Mouse (Mus musculus) liver, adult 2 months (tissue): ENCODE results near the gene Cdk9. TPM values are rescaled to one million over a fixed set of nuclear protein-coding genes. Genes with fewer than 3 reads are reported as not detected.

ENCODE experiments used
- DNase-seq: peaks from one replicate; pipeline ENCODE4 v3.0.0-alpha.2; 2011; ENCODE audit warnings: low read depth, low spot score; ENCODE audit errors: extremely low read depth
- H3K27ac ChIP-seq: fragments of 200-500 bp; replicated peaks from 2 replicates; pipeline ENCODE4 v1.5.1; 2012; ENCODE audit warnings: low read depth, mild to moderate bottlenecking, control low read depth, inconsistent platforms, low read length; ENCODE audit not compliant: insufficient read depth
- H3K27me3 ChIP-seq: fragments of 200-500 bp; 2 replicates; pipeline ENCODE4 v1.6.1; 2012; ENCODE audit warnings: mild to moderate bottlenecking, moderate library complexity, low read length, inconsistent platforms; ENCODE audit not compliant: control insufficient read depth, insufficient read depth
- H3K36me3 ChIP-seq: fragments of 200-500 bp; 2 replicates; pipeline ENCODE4 v1.6.1; 2012; ENCODE audit warnings: low read length, inconsistent platforms; ENCODE audit not compliant: control insufficient read depth, insufficient read depth
- H3K4me1 ChIP-seq: fragments of 200-500 bp; 2 replicates; pipeline ENCODE4 v1.6.1; 2011; ENCODE audit warnings: low read length; ENCODE audit not compliant: control insufficient read depth, insufficient read depth
- H3K4me3 ChIP-seq: fragments of 200-500 bp; 2 replicates; pipeline ENCODE4 v1.5.1; 2011; ENCODE audit warnings: low read depth, mild to moderate bottlenecking, control low read depth, low read length, moderate library complexity; ENCODE audit not compliant: insufficient read depth
- H3K79me2 ChIP-seq: fragments of 200-500 bp; 2 replicates; pipeline ENCODE4 v1.6.1; 2012; ENCODE audit warnings: inconsistent platforms, mild to moderate bottlenecking, low read length, moderate library complexity; ENCODE audit not compliant: control insufficient read depth, insufficient read depth
- H3K9ac ChIP-seq: fragments of 200-500 bp; 2 replicates; pipeline ENCODE4 v1.6.1; 2012; ENCODE audit warnings: low read depth, mild to moderate bottlenecking, control low read depth, inconsistent platforms, low read length
- CTCF ChIP-seq: fragments of 200-500 bp; IDR thresholded peaks from 2 replicates; pipeline ENCODE4 v1.5.1; 2011; ENCODE audit warnings: low read depth, low read length, control low read depth
- POLR2A ChIP-seq: fragments of 200-500 bp; IDR thresholded peaks from 2 replicates; pipeline ENCODE4 v1.6.1; 2011; ENCODE audit warnings: low read length, control low read depth; ENCODE audit not compliant: insufficient read depth; ENCODE audit errors: extremely low read depth
- WGBS: fragments of 180-500 bp; shearing (Covaris S2); methylation state at CpG from one replicate; pipeline ENCODE4 v1.1.7; 2018; 5-methylcytosine and 5-hydroxymethylcytosine counted together
- polyA plus RNA-seq: library from polyadenylated mRNA; depleted of rRNA; stranded (reverse); fragments of >200 nt; gene quantifications from 2 replicates; pipeline ENCODE4 v1.2.3, GENCODE M21; 2012
- total RNA-seq: library from RNA; depleted of rRNA; stranded (reverse); fragments of >200 nt; gene quantifications from 2 replicates; pipeline ENCODE4 v1.2.3, GENCODE M21; 2014

Cdk9 gene
- total and polyA plus RNA-seq, 2 experiments, result 19.5 to 63.7 TPM

GRCm38 (mm10) chr2:32739311-32739710, 26.4 kb upstream of the Cdk9 start:
- H3K4me1 ChIP-seq, result peaks cover 4% of the 10 kb centered on the region; the same call in 1 of the 2 replicates
- no peak overlapping the region for H3K9ac ChIP-seq
- H3K4me3 ChIP-seq, result no peak overlapping the region
- H3K36me3 ChIP-seq, result no peaks in the 10 kb centered on the region
- DNase-seq, result no peak
- H3K27ac ChIP-seq, result no peak overlapping the region
- no peaks in the 10 kb centered on the region for H3K79me2 ChIP-seq
- 79% methylated on average over 4 of the region's 4 CpGs for WGBS
- TF ChIP-seq POLR2A (no peak), CTCF (no peak)
- H3K27me3 ChIP-seq, result peaks cover 7% of the 10 kb centered on the region

- Histone ChIP-seq H3K27ac (no peak overlapping the region), H3K27me3 (peaks cover 7% of the 10 kb centered on the region), H3K4me1 (peaks cover 6% of the 10 kb centered on the region; the same call in 1 of the 2 replicates), H3K9ac (no peak overlapping the region), H3K36me3 (no peaks in the 10 kb centered on the region), H3K4me3 (no peak overlapping the region), H3K79me2 (no peaks in the 10 kb centered on the region)
- DNase-seq, result no peak
- 69% methylated on average over 6 of the region's 6 CpGs for WGBS
- TF ChIP-seq POLR2A, result no peak
- TF ChIP-seq CTCF, result no peak
Observed at GRCm38 (mm10) chr2:32737008-32737407, 24.1 kb upstream of the Cdk9 start.

- DNase-seq, result no peak
- WGBS, result 76% methylated on average over 3 of the region's 3 CpGs
- no peaks in the 10 kb centered on the region for H3K79me2 ChIP-seq
- H3K4me1 ChIP-seq, result peaks cover 6% of the 10 kb centered on the region; the same call in 1 of the 2 replicates
- H3K27me3 ChIP-seq, result peaks cover 3% of the 10 kb centered on the region
- no peaks in the 10 kb centered on the region for H3K36me3 ChIP-seq
- H3K9ac ChIP-seq, result no peak overlapping the region
- H3K4me3 ChIP-seq, result no peak overlapping the region
- no peak for TF ChIP-seq CTCF
- TF ChIP-seq POLR2A, result no peak
- no peak overlapping the region for H3K27ac ChIP-seq
Observed at GRCm38 (mm10) chr2:32736306-32736829, 23.5 kb upstream of the Cdk9 start.

GRCm38 (mm10) chr2:32734933-32735332, 22.1 kb upstream of the Cdk9 start:
- Histone ChIP-seq H3K27ac (peak overlapping the region; percentile 37), H3K4me1 (peaks cover 9% of the 10 kb centered on the region; the same call in 1 of the 2 replicates), H3K4me3 (no peak overlapping the region), H3K9ac (no peak overlapping the region), H3K36me3 (no peaks in the 10 kb centered on the region), H3K27me3 (no peaks in the 10 kb centered on the region), H3K79me2 (no peaks in the 10 kb centered on the region)
- no peak for TF ChIP-seq POLR2A
- TF ChIP-seq CTCF, result no peak
- DNase-seq, result no peak
- 64% methylated on average over 4 of the region's 4 CpGs for WGBS

GRCm38 (mm10) chr2:32734480-32734879, 21.6 kb upstream of the Cdk9 start:
- 68% methylated on average over 4 of the region's 4 CpGs for whole genome bisulfite sequencing
- TF ChIP-seq CTCF (no peak), POLR2A (no peak)
- no peak overlapping the region for H3K9ac ChIP-seq
- no peaks in the 10 kb centered on the region for H3K79me2 ChIP-seq
- no peaks in the 10 kb centered on the region for H3K36me3 ChIP-seq
- H3K27me3 ChIP-seq, result no peaks in the 10 kb centered on the region
- H3K27ac ChIP-seq, result peak overlapping the region; percentile 37
- no peak for DNase-seq
- H3K4me3 ChIP-seq, result no peak overlapping the region
- peaks cover 9% of the 10 kb centered on the region; the same call in 1 of the 2 replicates for H3K4me1 ChIP-seq

GRCm38 (mm10) chr2:32732695-32733094, 19.8 kb upstream of the Cdk9 start:
- WGBS, result 77% methylated on average over 6 of the region's 6 CpGs
- Histone ChIP-seq H3K36me3 (no peaks in the 10 kb centered on the region), H3K4me3 (no peak overlapping the region), H3K9ac (no peak overlapping the region), H3K27me3 (no peaks in the 10 kb centered on the region), H3K79me2 (no peaks in the 10 kb centered on the region), H3K27ac (no peak overlapping the region), H3K4me1 (peaks cover 9% of the 10 kb centered on the region; the same call in 1 of the 2 replicates)
- no peak for DNase-seq
- TF ChIP-seq CTCF (no peak), POLR2A (no peak)
